Mouse (Mus musculus): Measurements from ENCODE around the gene Pde7b. TPM values are rescaled to one million over a fixed set of nuclear protein-coding genes. Genes with fewer than 3 reads are reported as not detected.

Pde7b gene
- polyA plus RNA-seq, 1 experiment from 2014 or later, result 5.0 TPM

- Histone ChIP-seq H3K9ac (replicated peaks; ENCODE audit: low read depth) (no peak overlapping the region), H3K27me3 (replicated peaks; ENCODE audit: insufficient read depth, low read length) (no peaks in the 10 kb centered on the region), H3K9me3 (ENCODE audit: low read length) (no peaks in the 10 kb centered on the region), H3K4me1 (ENCODE audit: insufficient read depth, low read depth, low read length) (no peaks in the 10 kb centered on the region; the same call in 1 of the 2 replicates), H3K4me2 (replicated peaks; ENCODE audit: low read depth, low read length) (no peak overlapping the region), H3K4me3 (ENCODE audit: low read depth, low read length) (no peak overlapping the region), H3K36me3 (ENCODE audit: insufficient read depth, low read length) (no peaks in the 10 kb centered on the region), H3K27ac (ENCODE audit: low read length) (no peak overlapping the region)
- DNase-seq (ENCODE audit: low spot score) (no peak), ATAC-seq (no peak)
- TF ChIP-seq CTCF (IDR thresholded peaks at IDR 0.05) (no peak), EP300 (IDR thresholded peaks at IDR 0.05) (no peak)
- WGBS, result 89% methylated on average over 9 of the region's 9 CpGs
These were observed 25.0 kb downstream of the Pde7b start for GRCm38 (mm10) chr10:20699874-20700273.

- H3K4me3 ChIP-seq (ENCODE audit: low read depth, low read length), result no peak overlapping the region
- no peaks in the 10 kb centered on the region; the same call in 1 of the 2 replicates for H3K4me1 ChIP-seq (ENCODE audit: insufficient read depth, low read depth, low read length)
- TF ChIP-seq EP300 (IDR thresholded peaks at IDR 0.05), result peak; percentile 99
- no peak for TF ChIP-seq CTCF (IDR thresholded peaks at IDR 0.05)
- H3K36me3 ChIP-seq (ENCODE audit: insufficient read depth, low read length), result no peaks in the 10 kb centered on the region
- H3K27me3 ChIP-seq (replicated peaks; ENCODE audit: insufficient read depth, low read length), result no peaks in the 10 kb centered on the region
- WGBS, result 37% methylated on average over 11 of the region's 11 CpGs
- H3K4me2 ChIP-seq (replicated peaks; ENCODE audit: low read depth, low read length), result no peak overlapping the region
- H3K27ac ChIP-seq (ENCODE audit: low read length), result no peak overlapping the region
- peak; percentile 90 for DNase-seq (ENCODE audit: low spot score)
- H3K9me3 ChIP-seq (ENCODE audit: low read length), result no peaks in the 10 kb centered on the region
- no peak overlapping the region for H3K9ac ChIP-seq (replicated peaks; ENCODE audit: low read depth)
- peak; percentile 97 for ATAC-seq
These were observed 29.2 kb downstream of the Pde7b start for GRCm38 (mm10) chr10:20695637-20696036.

GRCm38 (mm10) chr10:20690002-20690401, 34.9 kb downstream of the Pde7b start:
- H3K27me3 ChIP-seq (replicated peaks; ENCODE audit: insufficient read depth, low read length), result no peaks in the 10 kb centered on the region
- no peaks in the 10 kb centered on the region for H3K4me1 ChIP-seq (ENCODE audit: insufficient read depth, low read depth, low read length)
- H3K27ac ChIP-seq (ENCODE audit: low read length), result no peak overlapping the region
- H3K36me3 ChIP-seq (ENCODE audit: insufficient read depth, low read length), result no peaks in the 10 kb centered on the region
- no peak overlapping the region for H3K9ac ChIP-seq (replicated peaks; ENCODE audit: low read depth)
- no peak; the same call in 1 of the 2 replicates for ATAC-seq
- no peaks in the 10 kb centered on the region for H3K9me3 ChIP-seq (ENCODE audit: low read length)
- no peak overlapping the region for H3K4me2 ChIP-seq (replicated peaks; ENCODE audit: low read depth, low read length)
- DNase-seq (ENCODE audit: low spot score), result peak; percentile 29
- TF ChIP-seq EP300 (IDR thresholded peaks at IDR 0.05) (peak; percentile 46; the same call in 1 of the 2 replicates), CTCF (IDR thresholded peaks at IDR 0.05) (no peak)
- WGBS, result 70% methylated on average over 9 of the region's 9 CpGs
- H3K4me3 ChIP-seq (ENCODE audit: low read depth, low read length), result no peak overlapping the region

GRCm38 (mm10) chr10:20684151-20684550, 40.7 kb downstream of the Pde7b start:
- WGBS, result 94% methylated on average over 2 of the region's 2 CpGs

GRCm38 (mm10) chr10:20680986-20681385, 43.9 kb downstream of the Pde7b start:
- H3K9me3 ChIP-seq (ENCODE audit: low read length), result no peaks in the 10 kb centered on the region
- 0 out of 2 replicates have a peak, but pooled peaks cover 5% of the 10 kb centered on the region for H3K4me1 ChIP-seq (ENCODE audit: insufficient read depth, low read depth, low read length)
- H3K4me3 ChIP-seq (ENCODE audit: low read depth, low read length), result no peak overlapping the region
- H3K27ac ChIP-seq (ENCODE audit: low read length), result no peak overlapping the region
- H3K36me3 ChIP-seq (ENCODE audit: insufficient read depth, low read length), result no peaks in the 10 kb centered on the region
- no peak overlapping the region for H3K4me2 ChIP-seq (replicated peaks; ENCODE audit: low read depth, low read length)
- no peak for DNase-seq (ENCODE audit: low spot score)
- TF ChIP-seq CTCF (IDR thresholded peaks at IDR 0.05) (no peak), EP300 (IDR thresholded peaks at IDR 0.05) (no peak)
- H3K27me3 ChIP-seq (replicated peaks; ENCODE audit: insufficient read depth, low read length), result no peaks in the 10 kb centered on the region
- WGBS, result 85% methylated on average over 3 of the region's 3 CpGs
- H3K9ac ChIP-seq (replicated peaks; ENCODE audit: low read depth), result no peak overlapping the region
- no peak for ATAC-seq

More at GRCm38 (mm10) chr10:20684151-20684550, 40.7 kb downstream of the Pde7b start:
- no peak overlapping the region for H3K4me3 ChIP-seq (ENCODE audit: low read depth, low read length)
- ATAC-seq (no peak), DNase-seq (ENCODE audit: low spot score) (no peak)
- H3K36me3 ChIP-seq (ENCODE audit: insufficient read depth, low read length), result no peaks in the 10 kb centered on the region
- H3K9ac ChIP-seq (replicated peaks; ENCODE audit: low read depth), result no peak overlapping the region
- no peaks in the 10 kb centered on the region for H3K9me3 ChIP-seq (ENCODE audit: low read length)
- no peaks in the 10 kb centered on the region for H3K27me3 ChIP-seq (replicated peaks; ENCODE audit: insufficient read depth, low read length)
- H3K4me2 ChIP-seq (replicated peaks; ENCODE audit: low read depth, low read length), result no peak overlapping the region
- no peak for TF ChIP-seq CTCF (IDR thresholded peaks at IDR 0.05)
- no peak for TF ChIP-seq EP300 (IDR thresholded peaks at IDR 0.05)
- no peak overlapping the region for H3K27ac ChIP-seq (ENCODE audit: low read length)
- no peaks in the 10 kb centered on the region for H3K4me1 ChIP-seq (ENCODE audit: insufficient read depth, low read depth, low read length)

GRCm38 (mm10) chr10:20675321-20675720, 49.6 kb downstream of the Pde7b start:
- Histone ChIP-seq H3K4me2 (replicated peaks; ENCODE audit: low read depth, low read length) (no peak overlapping the region), H3K27me3 (replicated peaks; ENCODE audit: insufficient read depth, low read length) (no peaks in the 10 kb centered on the region), H3K4me3 (ENCODE audit: low read depth, low read length) (no peak overlapping the region), H3K36me3 (ENCODE audit: insufficient read depth, low read length) (no peaks in the 10 kb centered on the region), H3K9me3 (ENCODE audit: low read length) (no peaks in the 10 kb centered on the region), H3K27ac (ENCODE audit: low read length) (0 out of 2 replicates have a peak overlapping the region, but pooled peaks have one; percentile 26), H3K9ac (replicated peaks; ENCODE audit: low read depth) (no peak overlapping the region), H3K4me1 (ENCODE audit: insufficient read depth, low read depth, low read length) (peaks cover 8% of the 10 kb centered on the region; the same call in 1 of the 2 replicates)
- TF ChIP-seq CTCF (IDR thresholded peaks at IDR 0.05), result no peak
- TF ChIP-seq EP300 (IDR thresholded peaks at IDR 0.05), result peak; percentile 90
- DNase-seq (ENCODE audit: low spot score) (peak; percentile 67), ATAC-seq (peak; percentile 71)
- 12% methylated on average over 3 of the region's 3 CpGs for WGBS
